ENCODE assay signal across 8 mouse cellular contexts in genomic region chr1:131427140-131427821, GRCm38 (mm10).
DNase-seq lines count a peak whose midpoint lies in the region; ATAC-seq lines count a peak whose summit lies in the region.

No protein-coding gene starts in this region.

- H3K9me3 ChIP-seq in forebrain, embryonic 11.5 days (ENCODE audit: control insufficient read depth, low read length), result no peaks in the 10 kb centered on the region
- H3K9me3 ChIP-seq in limb, embryonic 10.5 days (replicated peaks), result no peaks in the 10 kb centered on the region
- H3K9me3 ChIP-seq in stomach, embryonic 15.5 days, result no peaks in the 10 kb centered on the region

- H3K4me2 ChIP-seq in forebrain, embryonic 11.5 days (ENCODE audit: low read depth, low read length, severe bottlenecking), result no peak overlapping the region
- 0 out of 2 replicates have a peak overlapping the region, but pooled peaks have one; percentile 4 for H3K4me2 ChIP-seq in stomach, embryonic 15.5 days

- H3K27me3 ChIP-seq in forebrain, embryonic 11.5 days (ENCODE audit: control insufficient read depth, insufficient read depth, low read length), result no peaks in the 10 kb centered on the region
- H3K27me3 ChIP-seq in limb, embryonic 10.5 days (ENCODE audit: low read depth, poor library complexity, severe bottlenecking), result no peaks in the 10 kb centered on the region
- H3K27me3 ChIP-seq in stomach, embryonic 15.5 days (replicated peaks), result no peaks in the 10 kb centered on the region

- no peak overlapping the region for H3K4me3 ChIP-seq in forebrain, embryonic 11.5 days (ENCODE audit: low read depth, low read length)
- no peak overlapping the region for H3K4me3 ChIP-seq in limb, embryonic 10.5 days
- no peak overlapping the region for H3K4me3 ChIP-seq in stomach, embryonic 15.5 days (replicated peaks)

- peak; percentile 35 to 37 for DNase-seq in cerebellum, adult 18-20 months
- DNase-seq in cerebellum, postnatal 25 days, result no peak
- DNase-seq in 3T3-L1 (ENCODE audit: low read depth, low spot score), result peak; percentile 66
- DNase-seq in forebrain, embryonic 11.5 days (ENCODE audit: low spot score), result no peak
- DNase-seq in limb, embryonic 10.5 days (ENCODE audit: low spot score), result peak; percentile 39
- no peak for DNase-seq in gastrocnemius, postnatal 25 days
- DNase-seq in right cerebral cortex, adult 18-20 months, result no peak

- H3K9ac ChIP-seq in forebrain, embryonic 11.5 days (ENCODE audit: low read length), result no peak overlapping the region
- H3K9ac ChIP-seq in stomach, embryonic 15.5 days, result no peak overlapping the region

- 12% methylated on average over 5 of the region's 5 CpGs for WGBS in forebrain, embryonic 11.5 days
- 29% methylated on average over 5 of the region's 5 CpGs for WGBS in limb, embryonic 10.5 days
- WGBS in stomach, embryonic 15.5 days, result 29% methylated on average over 5 of the region's 5 CpGs

- ATAC-seq in forebrain, embryonic 11.5 days (replicated peaks; ENCODE audit: low FRiP score), result 0 out of 2 replicates have a peak, but pooled peaks have one; percentile 27
- ATAC-seq in stomach, embryonic 15.5 days (ENCODE audit: insufficient read depth, low FRiP score, low read depth), result peak; percentile 53; the same call in 1 of the 2 replicates

- peaks cover 15% of the 10 kb centered on the region; the same call in 1 of the 2 replicates for H3K4me1 ChIP-seq in forebrain, embryonic 11.5 days (replicated peaks; ENCODE audit: control insufficient read depth, insufficient read depth, low read length)
- peaks cover 46% of the 10 kb centered on the region for H3K4me1 ChIP-seq in limb, embryonic 10.5 days
- H3K4me1 ChIP-seq in stomach, embryonic 15.5 days, result peaks cover 8% of the 10 kb centered on the region

- H3K27ac ChIP-seq in forebrain, embryonic 11.5 days (ENCODE audit: low read depth, low read length), result no peak overlapping the region
- H3K27ac ChIP-seq in limb, embryonic 10.5 days, result peak overlapping the region; percentile 56; the same call in 1 of the 2 replicates
- peak overlapping the region; percentile 60 for H3K27ac ChIP-seq in stomach, embryonic 15.5 days

- no peaks in the 10 kb centered on the region for H3K36me3 ChIP-seq in forebrain, embryonic 11.5 days (ENCODE audit: control insufficient read depth, insufficient read depth, low read length)
- H3K36me3 ChIP-seq in limb, embryonic 10.5 days, result 0 out of 2 replicates have a peak, but pooled peaks cover 3% of the 10 kb centered on the region
- no peaks in the 10 kb centered on the region for H3K36me3 ChIP-seq in stomach, embryonic 15.5 days

Comparison
In these comparisons a context has a peak if more than half of its experiments do, and no peak if none do; other contexts are left out.
1. DNase-seq: peak in cerebellum, adult 18-20 months (2 of 2), 3T3-L1 (single experiment) and limb, embryonic 10.5 days (single experiment); none in cerebellum, postnatal 25 days (0 of 2), forebrain, embryonic 11.5 days (single experiment), gastrocnemius, postnatal 25 days (single experiment) and right cerebral cortex, adult 18-20 months (single experiment).